Mouse (Mus musculus) cerebellum, postnatal 25 days (tissue): ENCODE results near the gene 1700001C02Rik.

Source experiments
- DNase-seq, 2 experiments: peaks; one replicate each; pipeline ENCODE4 v3.0.0; 2021; ENCODE audit warnings: mixed read lengths in 2 of 2

1700001C02Rik gene

GRCm38 (mm10) chr5:30465861-30466260, at the start of gene 1700001C02Rik:
Gene 1700001C02Rik (plus strand): TSS chr5:30466047.
- peak in 1 of 2 experiments; percentile 50 for DNase-seq

DNA sequence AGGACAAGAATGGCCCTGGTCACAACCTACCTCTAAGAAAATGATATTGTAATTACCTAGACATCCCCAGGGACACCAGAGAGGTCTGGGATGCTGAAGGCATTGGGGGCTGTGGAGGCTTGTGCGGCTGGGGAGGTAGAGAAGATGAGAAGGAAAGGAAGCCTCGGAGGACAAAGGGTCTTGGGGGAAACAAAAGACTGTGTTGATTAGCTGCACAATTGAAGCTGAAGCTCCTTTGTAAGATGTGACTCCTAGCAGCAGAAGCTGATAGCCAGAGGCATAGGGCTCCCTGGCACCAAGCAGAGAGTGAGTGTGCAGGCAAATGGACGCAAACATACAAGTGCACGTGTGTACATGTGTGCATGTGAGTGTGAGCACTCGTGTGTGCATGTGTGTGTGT, 49.2 kb upstream of the 1700001C02Rik start:
- DNase-seq = no peak

- DNase-seq = peak; percentile 25 to 49
Observed at GRCm38 (mm10) chr5:30423121-30423520, 42.7 kb upstream of the 1700001C02Rik start.

DNA sequence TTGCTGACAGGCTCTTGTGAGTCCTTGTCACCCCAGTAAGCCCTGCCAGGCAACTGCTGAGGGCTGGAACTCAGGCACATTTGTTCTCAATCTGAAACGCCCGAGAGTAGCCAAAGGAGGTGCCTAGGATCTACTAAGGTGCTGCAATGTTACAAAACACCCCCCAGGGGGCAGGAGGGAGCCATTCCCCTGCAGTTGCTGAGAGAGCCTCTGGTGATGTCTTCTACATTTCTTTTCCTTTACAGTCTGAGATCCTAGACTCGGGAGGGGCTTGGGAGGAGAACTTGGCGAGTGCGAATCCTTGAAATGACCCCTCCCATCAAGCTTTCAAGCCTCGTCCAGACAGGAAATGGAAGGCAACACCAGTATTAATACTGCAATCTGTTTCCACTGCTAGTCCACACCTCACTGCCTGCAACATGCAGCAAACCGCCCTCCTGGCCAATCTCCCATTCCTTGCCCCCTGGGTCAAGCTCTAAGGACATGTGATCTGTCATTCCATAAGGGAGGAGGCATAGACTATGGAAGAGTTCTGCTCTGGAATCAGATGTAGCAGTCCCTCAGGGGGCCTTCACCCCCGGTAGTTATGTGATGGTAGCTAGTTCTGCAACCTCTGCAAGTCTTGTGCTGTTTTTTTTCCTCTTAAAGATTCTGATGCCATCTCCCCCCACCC, 42.1 kb upstream of the 1700001C02Rik start:
- DNase-seq = peak; percentile 74 to 77

DNA sequence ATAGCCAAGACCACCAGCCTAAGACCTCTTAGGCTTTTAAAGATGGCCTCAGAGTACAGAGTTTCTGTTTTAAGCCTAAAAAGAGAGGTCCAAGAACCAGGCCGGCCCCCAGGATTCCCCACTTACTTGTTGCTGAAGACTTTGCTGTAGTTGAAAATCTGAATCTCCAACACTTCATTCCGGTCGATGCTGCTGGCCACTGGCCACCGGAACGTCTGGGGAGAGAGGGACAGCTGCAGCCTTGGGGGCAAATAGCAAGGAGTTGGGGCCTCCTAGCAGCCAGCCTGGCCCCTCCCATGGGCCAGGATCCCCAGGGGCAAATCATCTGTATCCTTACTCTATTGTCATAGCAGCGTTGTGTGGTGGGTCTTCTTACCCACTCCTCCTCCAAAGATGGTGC, 38.4 kb upstream of the 1700001C02Rik start:
- DNase-seq = no peak

- no peak for DNase-seq
Observed at GRCm38 (mm10) chr5:30438931-30439330, 26.9 kb upstream of the 1700001C02Rik start.

- DNase-seq = no peak
Observed at GRCm38 (mm10) chr5:30440308-30440906, 25.4 kb upstream of the 1700001C02Rik start.

- peak in 1 of 2 experiments; percentile 24 for DNase-seq
Observed at GRCm38 (mm10) chr5:30442196-30442595, 23.7 kb upstream of the 1700001C02Rik start.

DNA sequence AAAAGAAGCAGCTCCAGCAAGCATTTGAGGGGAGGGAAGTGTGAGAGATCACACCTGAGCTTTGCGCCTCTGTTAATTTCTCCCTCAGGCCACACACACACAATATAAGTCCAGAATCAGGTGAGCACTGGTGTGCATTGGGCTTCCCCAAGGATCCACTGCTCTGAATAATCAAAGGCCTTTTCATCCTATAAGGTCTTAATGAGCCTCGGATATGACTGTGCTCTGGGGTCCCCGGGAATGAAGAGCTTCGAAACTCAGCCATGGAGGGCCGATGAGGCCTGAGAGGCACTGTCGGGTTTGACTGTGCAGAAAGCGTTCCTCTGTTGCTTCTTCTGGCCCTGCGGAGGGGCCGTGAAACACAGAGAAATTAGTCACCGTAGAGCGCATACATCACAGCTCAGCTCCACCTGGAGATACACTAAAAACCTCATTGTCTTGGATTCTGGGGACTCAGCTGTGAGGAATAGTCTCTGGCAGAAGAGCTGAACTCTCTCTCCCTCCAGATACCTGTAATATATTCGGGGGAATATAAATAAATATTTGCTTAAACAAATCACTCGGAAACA, 21.4 kb upstream of the 1700001C02Rik start:
- no peak for DNase-seq

DNA sequence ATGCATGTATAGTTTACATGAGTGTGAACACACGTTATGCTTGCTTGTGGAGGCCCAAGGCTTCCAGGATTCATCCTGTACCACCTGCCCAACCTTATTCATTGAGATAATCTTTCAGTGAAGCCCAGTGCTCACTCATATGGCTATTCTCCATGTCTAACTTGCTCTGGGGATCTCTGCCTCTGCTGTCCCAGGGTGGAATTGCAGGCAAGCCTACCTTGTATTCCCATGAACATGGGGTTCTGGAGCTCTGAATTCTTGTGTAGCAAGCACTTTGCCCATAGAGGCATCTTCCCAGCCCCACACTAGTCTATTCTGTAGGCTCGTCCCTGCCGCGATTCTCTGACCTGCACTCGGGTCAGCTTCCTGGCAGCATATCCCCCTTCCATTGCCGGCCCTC, 9.8 kb upstream of the 1700001C02Rik start:
- DNase-seq = peak; percentile 28 to 36

- no peak for DNase-seq
Observed at GRCm38 (mm10) chr5:30460155-30460554, 5.7 kb upstream of the 1700001C02Rik start.

- peak; percentile 62 to 72 for DNase-seq
Observed at GRCm38 (mm10) chr5:30461821-30462220, 4.0 kb upstream of the 1700001C02Rik start, which contains the start of gene Otof. Gene Otof (minus strand): TSS chr5:30461932.

- no peak for DNase-seq
Observed at GRCm38 (mm10) chr5:30466315-30466714, 468 bp downstream of the 1700001C02Rik start.

- no peak for DNase-seq
Observed at GRCm38 (mm10) chr5:30470454-30470853, 4.6 kb downstream of the 1700001C02Rik start.

DNA sequence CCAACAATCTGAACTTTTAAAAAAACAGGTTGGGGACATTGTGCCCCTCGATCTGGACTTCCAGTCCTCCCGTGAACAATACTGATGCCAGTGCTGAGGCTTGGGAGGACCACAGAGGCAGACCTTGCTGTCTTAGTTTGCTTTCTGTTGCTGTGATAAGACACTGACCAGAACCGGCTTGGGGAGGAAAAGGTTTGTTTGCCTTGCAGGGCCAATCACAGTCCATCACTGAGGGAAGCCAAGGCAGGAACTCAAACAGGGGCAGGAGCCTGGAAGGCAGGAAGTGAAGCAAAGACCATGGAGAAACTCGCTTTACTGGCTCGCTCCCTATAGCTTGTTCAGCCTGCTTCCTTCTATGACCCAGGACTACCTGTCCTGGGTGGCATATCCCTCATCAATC, 6.3 kb downstream of the 1700001C02Rik start:
- no peak for DNase-seq

DNA sequence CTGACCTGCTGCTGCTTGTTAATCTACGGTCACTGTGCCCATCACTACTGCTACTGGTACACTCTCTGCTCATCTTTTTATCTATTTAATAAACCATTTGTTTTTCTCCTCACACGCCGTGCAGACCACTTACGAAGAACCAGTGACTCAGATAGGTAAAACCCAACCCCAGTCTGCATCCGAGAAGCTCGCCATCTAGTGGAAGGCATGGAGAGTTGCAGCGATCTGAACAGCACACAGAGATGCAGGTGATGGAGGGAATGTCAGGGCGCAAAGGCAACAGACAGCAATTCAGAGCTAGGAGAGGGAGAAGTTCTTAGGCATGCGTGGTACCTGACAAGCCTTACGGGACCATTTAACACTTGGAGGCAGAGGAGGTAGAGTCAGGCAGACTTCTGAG, 10.7 kb downstream of the 1700001C02Rik start:
- peak; percentile 40 to 60 for DNase-seq

GRCm38 (mm10) chr5:30482319-30482718, 16.5 kb downstream of the 1700001C02Rik start:
- DNase-seq = peak; percentile 81 to 87

DNA sequence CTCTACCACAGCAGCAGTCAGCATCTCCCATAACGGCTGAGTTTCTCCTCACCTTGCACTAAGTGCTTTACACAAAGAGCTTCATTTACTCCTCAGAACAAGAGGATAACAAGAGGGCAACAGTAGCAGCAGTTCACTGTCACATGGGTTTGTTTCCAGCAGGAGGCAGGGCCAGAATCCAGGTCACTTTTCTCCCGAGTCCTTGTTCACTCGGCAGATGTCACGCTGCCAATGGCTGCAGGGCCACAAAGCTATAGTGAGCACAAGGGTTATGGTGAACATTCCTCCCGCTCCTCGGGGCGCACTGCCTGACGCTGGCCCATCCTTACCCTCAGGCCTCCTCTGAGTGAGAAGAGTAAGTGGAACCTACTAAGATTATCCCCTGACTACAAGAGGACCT, 17.7 kb downstream of the 1700001C02Rik start:
- peak; percentile 34 to 51 for DNase-seq

- DNase-seq = no peak
Observed at GRCm38 (mm10) chr5:30484591-30484990, 18.7 kb downstream of the 1700001C02Rik start.

DNA sequence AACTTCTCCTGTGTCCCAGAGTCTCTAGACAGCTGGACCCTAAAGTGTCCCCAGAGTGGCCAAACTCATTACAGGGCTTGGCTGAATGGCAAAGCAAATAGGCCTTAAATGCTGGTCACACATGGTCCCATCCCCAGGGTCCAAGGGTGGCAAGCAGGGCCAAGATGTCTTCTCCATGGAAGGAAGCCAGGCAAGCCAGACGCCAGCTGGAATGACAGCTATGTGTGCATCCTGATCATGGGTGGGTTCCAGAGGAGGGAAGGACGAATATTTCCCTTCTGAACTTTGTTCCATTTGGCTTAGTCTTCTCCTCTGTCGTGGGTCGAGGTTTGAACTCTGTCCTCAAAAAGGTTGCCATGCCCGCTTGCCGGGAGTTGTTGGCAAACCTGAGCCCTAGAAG, 19.3 kb downstream of the 1700001C02Rik start:
- DNase-seq = no peak

DNA sequence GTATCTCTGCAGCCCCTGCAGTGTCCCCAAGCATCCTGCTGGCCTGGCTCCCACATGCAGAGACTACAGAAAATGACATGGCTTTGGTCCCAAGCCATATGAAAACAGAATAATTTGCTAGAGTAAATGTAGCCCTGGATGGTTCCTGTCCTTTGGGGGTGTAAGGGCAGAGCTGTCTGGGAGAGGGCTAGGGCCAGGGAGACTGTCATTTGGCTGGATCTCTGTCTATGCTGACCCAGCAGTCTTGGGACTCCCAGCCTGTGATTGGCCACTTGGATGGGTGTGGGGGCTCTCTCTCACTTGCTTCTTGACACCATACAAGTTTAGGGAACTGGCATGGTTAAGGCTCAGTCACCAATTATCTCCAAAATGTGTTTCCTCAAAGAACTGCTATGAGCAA, 24.4 kb downstream of the 1700001C02Rik start:
- DNase-seq = no peak

DNA sequence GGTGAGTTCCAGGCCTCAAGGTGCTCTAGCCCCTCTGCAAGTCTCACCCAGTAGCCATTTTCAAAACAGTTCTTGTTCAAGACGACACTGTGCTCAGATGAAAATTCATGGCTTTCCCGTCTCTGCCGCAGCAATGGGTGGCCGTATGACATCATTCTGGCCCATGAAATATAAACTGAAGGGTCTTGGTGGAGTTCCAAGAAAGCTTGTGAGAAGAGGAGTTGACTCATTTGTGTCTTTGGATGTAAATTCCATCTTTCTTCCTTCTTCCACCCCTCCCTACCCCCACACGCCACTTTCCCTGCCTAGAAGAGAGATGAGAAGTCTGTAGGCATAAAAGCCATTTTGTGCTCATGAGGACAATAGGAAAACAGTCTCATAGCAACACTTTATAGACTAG, 25.0 kb downstream of the 1700001C02Rik start:
- DNase-seq = no peak

- DNase-seq = no peak
Observed at GRCm38 (mm10) chr5:30493723-30494122, 27.9 kb downstream of the 1700001C02Rik start.

DNA sequence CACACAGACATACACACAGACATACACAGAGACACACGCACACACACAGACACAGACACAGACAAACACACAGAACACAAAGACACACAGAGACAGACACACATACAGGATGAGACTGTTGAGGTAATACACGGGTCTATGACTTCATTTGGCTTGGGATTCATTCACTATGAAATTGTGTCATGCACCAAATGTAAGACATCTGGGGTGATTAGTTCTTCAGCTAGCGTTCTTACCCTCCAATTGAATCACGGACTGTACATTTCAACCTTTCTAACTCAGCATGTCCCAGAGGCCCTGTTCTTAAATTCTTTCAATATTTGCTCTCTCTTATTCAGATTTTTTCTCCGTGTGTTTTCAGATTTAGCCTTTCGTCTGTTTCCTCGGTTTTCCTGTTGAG, 28.8 kb downstream of the 1700001C02Rik start:
- no peak for DNase-seq
